Mouse (Mus musculus) intestine, embryonic 15.5 days (tissue): ENCODE measurements at regions not wholly inside any gene's neighbourhood (a gene's known extent, or its start where the extent isn't known, plus 50 kb on each side); places are given as distances from the start of the nearest gene placed in this dataset.
"Not testable (repeated sequence)": the region's sequence is repeated elsewhere in the genome, so short reads cannot be mapped to it uniquely, and the experiment has no call there.

Experiments
- ATAC-seq: fragments of 200-750 bp; cut with Nextera tagmentation; 2 replicates; pipeline ENCODE4 v1.8.0; 2017; ENCODE audit warnings: moderate TSS enrichment, moderate library complexity
- H3K27ac ChIP-seq: fragments of 300-500 bp; sonication (generic); 2 replicates; pipeline ENCODE4 v1.5.1; 2015; ENCODE audit warnings: mild to moderate bottlenecking, inconsistent platforms
- H3K27me3 ChIP-seq: fragments of 300-500 bp; sonication (generic); replicated peaks from 2 replicates; pipeline ENCODE4 v1.6.1; 2015; ENCODE audit warnings: inconsistent platforms
- H3K36me3 ChIP-seq: fragments of 300-500 bp; sonication (generic); 2 replicates; pipeline ENCODE4 v1.6.1; 2015; ENCODE audit warnings: inconsistent platforms
- H3K4me1 ChIP-seq: fragments of 300-500 bp; sonication (generic); replicated peaks from 2 replicates; pipeline ENCODE4 v1.6.1; 2015; ENCODE audit warnings: inconsistent platforms
- H3K4me2 ChIP-seq: fragments of 300-500 bp; sonication (generic); replicated peaks from 2 replicates; pipeline ENCODE4 v1.6.1; 2015; ENCODE audit warnings: mild to moderate bottlenecking, inconsistent platforms
- H3K4me3 ChIP-seq: fragments of 300-500 bp; sonication (generic); replicated peaks from 2 replicates; pipeline ENCODE4 v1.5.1; 2015; ENCODE audit warnings: inconsistent platforms
- H3K9ac ChIP-seq: fragments of 300-500 bp; sonication (generic); 2 replicates; pipeline ENCODE4 v1.6.1; 2015; ENCODE audit warnings: inconsistent platforms
- H3K9me3 ChIP-seq: fragments of 300-500 bp; sonication (generic); 2 replicates; pipeline ENCODE4 v1.6.1; 2016; ENCODE audit warnings: inconsistent platforms
- WGBS: fragments of 180-500 bp; shearing (Covaris S2); methylation state at CpG from one replicate; pipeline ENCODE4 v1.1.7; 2015; 5-methylcytosine and 5-hydroxymethylcytosine counted together

- Histone ChIP-seq H3K4me2 (no peak overlapping the region; the same call in 1 of the 2 replicates), H3K4me1 (no peaks in the 10 kb centered on the region), H3K27ac (peak overlapping the region; percentile 36; the same call in 1 of the 2 replicates), H3K36me3 (no peaks in the 10 kb centered on the region), H3K4me3 (no peak overlapping the region), H3K27me3 (no peaks in the 10 kb centered on the region), H3K9ac (no peak overlapping the region), H3K9me3 (no peaks in the 10 kb centered on the region)
- ATAC-seq: peak; percentile 94
- 63% methylated on average over 7 of the region's 7 CpGs for WGBS
Observed at GRCm38 (mm10) chr17:50346451-50347192, 53.2 kb upstream of the Dazl start.

DNA sequence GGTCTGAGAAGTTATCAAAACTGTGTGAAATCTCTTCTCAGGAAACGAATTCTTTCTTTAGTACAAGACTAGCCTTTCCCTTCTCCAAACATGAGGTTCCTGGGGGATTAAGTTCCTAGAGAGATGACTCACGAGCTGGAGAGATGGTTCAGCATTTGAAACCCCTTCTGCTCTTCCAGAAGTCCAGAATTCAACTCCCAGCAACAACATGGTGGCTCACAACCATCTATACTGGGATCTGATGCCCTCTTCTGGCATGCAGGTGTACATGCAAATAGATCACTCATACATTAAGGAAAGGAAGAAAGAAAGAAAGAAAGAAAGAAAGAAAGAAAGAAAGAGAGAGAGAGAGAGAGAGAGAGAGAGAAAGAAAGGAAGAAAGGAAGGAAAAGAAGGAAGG, 60.4 kb upstream of the Dazl start:
- H3K27ac ChIP-seq, H3K36me3 ChIP-seq, H3K27me3 ChIP-seq, ATAC-seq, H3K4me3 ChIP-seq, H3K9ac ChIP-seq, H3K4me2 ChIP-seq, H3K9me3 ChIP-seq, H3K4me1 ChIP-seq: not testable (repeated sequence)
- whole genome bisulfite sequencing: 72% methylated on average over 2 of the region's 2 CpGs

- Histone ChIP-seq H3K27ac (no peak overlapping the region), H3K9ac (no peak overlapping the region), H3K36me3 (no peaks in the 10 kb centered on the region), H3K9me3 (no peaks in the 10 kb centered on the region), H3K27me3 (no peaks in the 10 kb centered on the region), H3K4me2 (no peak overlapping the region), H3K4me1 (no peaks in the 10 kb centered on the region), H3K4me3 (no peak overlapping the region)
- no peak for ATAC-seq
- 89% methylated on average over 6 of the region's 6 CpGs for WGBS
Observed at GRCm38 (mm10) chr17:50354357-50354756, 60.9 kb upstream of the Dazl start.

DNA sequence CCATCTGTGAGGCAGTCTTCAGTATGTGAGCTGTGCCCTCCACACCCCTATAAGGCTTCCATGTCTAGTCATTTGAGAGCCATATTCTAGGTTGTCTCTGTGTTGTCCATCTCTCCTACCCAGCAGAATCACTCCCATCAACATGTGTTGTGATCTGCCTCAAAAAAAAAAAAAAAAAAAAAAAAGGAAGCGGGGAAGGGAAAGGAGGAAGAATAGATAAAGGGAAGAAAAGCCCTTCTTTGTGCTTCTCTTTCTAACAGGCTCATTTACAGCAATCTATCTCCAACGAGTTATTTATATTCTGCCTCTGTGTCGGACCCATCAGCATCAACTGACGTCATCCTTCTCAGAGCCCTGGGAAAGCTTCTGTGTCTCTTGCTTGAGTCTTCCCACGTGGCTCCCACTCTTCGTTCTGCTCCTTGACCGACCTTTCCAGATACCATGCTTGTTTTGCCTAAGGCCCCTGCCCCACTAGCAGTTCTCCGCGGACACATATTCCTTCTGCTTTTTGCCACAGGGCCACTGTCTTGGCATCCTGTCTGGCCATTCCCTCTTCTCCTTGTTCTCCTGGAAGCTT, 68.3 kb upstream of the Dazl start:
- Histone ChIP-seq H3K4me1 (no peaks in the 10 kb centered on the region), H3K27me3 (no peaks in the 10 kb centered on the region), H3K9ac (no peak overlapping the region), H3K9me3 (no peaks in the 10 kb centered on the region), H3K27ac (no peak overlapping the region), H3K36me3 (no peaks in the 10 kb centered on the region), H3K4me2 (no peak overlapping the region), H3K4me3 (no peak overlapping the region)
- WGBS: 76% methylated on average over 9 of the region's 9 CpGs
- ATAC-seq: no peak

DNA sequence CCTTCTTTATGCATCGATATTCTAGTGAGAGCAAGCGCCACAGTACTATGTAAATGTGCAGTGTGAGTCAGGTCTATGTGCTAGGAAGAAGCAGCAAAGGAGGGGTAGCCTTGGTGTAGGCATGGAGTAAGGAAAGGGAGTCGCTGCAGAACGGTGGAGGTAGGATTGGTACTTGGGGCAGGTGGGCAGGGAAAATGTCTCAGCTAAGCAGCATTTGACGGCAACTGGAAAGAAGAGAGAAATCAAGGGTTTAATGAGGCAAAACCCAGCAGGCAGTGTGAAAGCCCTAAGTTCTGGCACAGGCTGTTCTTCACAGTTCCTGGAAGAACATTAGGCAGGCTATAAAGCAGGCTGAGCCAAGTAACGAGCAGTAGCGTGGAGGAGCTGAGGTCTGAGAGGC, 72.0 kb upstream of the Dazl start:
- no peaks in the 10 kb centered on the region for H3K36me3 ChIP-seq
- H3K27ac ChIP-seq: no peak overlapping the region
- H3K4me1 ChIP-seq: no peaks in the 10 kb centered on the region
- WGBS: 86% methylated on average over 7 of the region's 7 CpGs
- no peaks in the 10 kb centered on the region for H3K27me3 ChIP-seq
- no peak overlapping the region for H3K4me3 ChIP-seq
- H3K9ac ChIP-seq: no peak overlapping the region
- ATAC-seq: no peak
- H3K9me3 ChIP-seq: no peaks in the 10 kb centered on the region
- H3K4me2 ChIP-seq: no peak overlapping the region

GRCm38 (mm10) chr17:50366181-50366580, 72.7 kb upstream of the Dazl start:
- Histone ChIP-seq H3K9me3 (no peaks in the 10 kb centered on the region), H3K36me3 (no peaks in the 10 kb centered on the region), H3K9ac (no peak overlapping the region), H3K4me2 (no peak overlapping the region), H3K4me3 (no peak overlapping the region), H3K27ac (no peak overlapping the region), H3K27me3 (no peaks in the 10 kb centered on the region), H3K4me1 (no peaks in the 10 kb centered on the region)
- 85% methylated on average over 5 of the region's 5 CpGs for WGBS
- no peak for ATAC-seq

GRCm38 (mm10) chr17:50369216-50369875, 75.9 kb upstream of the Dazl start:
- Histone ChIP-seq H3K36me3 (no peaks in the 10 kb centered on the region), H3K27ac (no peak overlapping the region), H3K9ac (no peak overlapping the region), H3K4me2 (no peak overlapping the region), H3K27me3 (no peaks in the 10 kb centered on the region), H3K9me3 (no peaks in the 10 kb centered on the region), H3K4me1 (no peaks in the 10 kb centered on the region), H3K4me3 (no peak overlapping the region)
- 77% methylated on average over 6 of the region's 6 CpGs for WGBS
- peak; percentile 43; the same call in 1 of the 2 replicates for ATAC-seq

- no peaks in the 10 kb centered on the region for H3K36me3 ChIP-seq
- no peaks in the 10 kb centered on the region for H3K9me3 ChIP-seq
- H3K4me3 ChIP-seq: no peak overlapping the region
- H3K27ac ChIP-seq: no peak overlapping the region
- H3K9ac ChIP-seq: no peak overlapping the region
- no peak overlapping the region for H3K4me2 ChIP-seq
- no peaks in the 10 kb centered on the region for H3K4me1 ChIP-seq
- ATAC-seq: peak; percentile 75
- H3K27me3 ChIP-seq: no peaks in the 10 kb centered on the region
- 84% methylated on average over 1 of the region's 1 CpGs for WGBS
Observed at GRCm38 (mm10) chr17:50370484-50370883, 77.0 kb upstream of the Dazl start.

DNA sequence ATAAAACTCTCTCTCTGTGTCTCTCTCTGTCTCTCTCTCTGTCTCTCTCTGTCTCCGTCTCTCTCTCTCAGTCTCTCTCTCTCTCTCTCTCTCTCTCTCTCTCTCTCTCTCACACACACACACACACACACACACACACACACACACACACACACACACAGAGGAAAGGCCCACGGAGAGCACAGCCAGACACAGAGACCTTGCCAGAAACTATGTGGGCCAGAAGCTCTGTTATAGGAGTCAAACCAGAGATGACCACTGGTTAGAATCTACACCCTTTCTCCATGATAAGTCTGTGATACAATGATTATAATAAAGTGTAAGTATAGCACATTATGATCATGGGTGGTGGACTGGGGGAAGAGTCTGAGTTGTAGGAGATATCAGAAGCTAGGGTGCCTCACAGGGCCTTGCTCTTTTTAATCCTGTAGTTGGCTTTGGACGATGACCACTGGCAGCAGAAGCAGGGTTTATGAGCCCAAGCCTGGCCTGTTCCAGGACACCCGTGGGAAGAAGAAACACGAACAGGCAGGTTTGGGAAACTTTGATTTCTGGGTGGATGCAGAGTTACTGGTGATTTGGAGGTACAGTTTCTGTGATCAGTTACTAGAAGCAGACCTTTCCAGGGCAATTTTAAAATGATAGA, 80.2 kb upstream of the Dazl start:
- Histone ChIP-seq H3K27me3 (no peaks in the 10 kb centered on the region), H3K36me3 (no peaks in the 10 kb centered on the region), H3K4me2 (no peak overlapping the region), H3K4me1 (no peaks in the 10 kb centered on the region), H3K4me3 (no peak overlapping the region), H3K27ac (no peak overlapping the region), H3K9me3 (no peaks in the 10 kb centered on the region), H3K9ac (no peak overlapping the region)
- 80% methylated on average over 5 of the region's 5 CpGs for WGBS
- no peak for ATAC-seq

- H3K4me2 ChIP-seq: no peak overlapping the region
- H3K27ac ChIP-seq: no peak overlapping the region
- H3K9ac ChIP-seq: no peak overlapping the region
- H3K4me3 ChIP-seq: no peak overlapping the region
- H3K4me1 ChIP-seq: no peaks in the 10 kb centered on the region
- no peaks in the 10 kb centered on the region for H3K27me3 ChIP-seq
- H3K36me3 ChIP-seq: no peaks in the 10 kb centered on the region
- no peaks in the 10 kb centered on the region for H3K9me3 ChIP-seq
- 78% methylated on average over 3 of the region's 3 CpGs for WGBS
- no peak for ATAC-seq
Observed at GRCm38 (mm10) chr17:50375465-50375864, 82.0 kb upstream of the Dazl start.

GRCm38 (mm10) chr17:50376708-50377107, 83.3 kb upstream of the Dazl start:
- H3K9me3 ChIP-seq: no peaks in the 10 kb centered on the region
- WGBS: 73% methylated on average over 8 of the region's 8 CpGs
- ATAC-seq: no peak
- H3K27me3 ChIP-seq: no peaks in the 10 kb centered on the region
- H3K36me3 ChIP-seq: no peaks in the 10 kb centered on the region
- no peaks in the 10 kb centered on the region for H3K4me1 ChIP-seq
- H3K27ac ChIP-seq: no peak overlapping the region
- H3K9ac ChIP-seq: no peak overlapping the region
- H3K4me2 ChIP-seq: no peak overlapping the region
- H3K4me3 ChIP-seq: no peak overlapping the region

DNA sequence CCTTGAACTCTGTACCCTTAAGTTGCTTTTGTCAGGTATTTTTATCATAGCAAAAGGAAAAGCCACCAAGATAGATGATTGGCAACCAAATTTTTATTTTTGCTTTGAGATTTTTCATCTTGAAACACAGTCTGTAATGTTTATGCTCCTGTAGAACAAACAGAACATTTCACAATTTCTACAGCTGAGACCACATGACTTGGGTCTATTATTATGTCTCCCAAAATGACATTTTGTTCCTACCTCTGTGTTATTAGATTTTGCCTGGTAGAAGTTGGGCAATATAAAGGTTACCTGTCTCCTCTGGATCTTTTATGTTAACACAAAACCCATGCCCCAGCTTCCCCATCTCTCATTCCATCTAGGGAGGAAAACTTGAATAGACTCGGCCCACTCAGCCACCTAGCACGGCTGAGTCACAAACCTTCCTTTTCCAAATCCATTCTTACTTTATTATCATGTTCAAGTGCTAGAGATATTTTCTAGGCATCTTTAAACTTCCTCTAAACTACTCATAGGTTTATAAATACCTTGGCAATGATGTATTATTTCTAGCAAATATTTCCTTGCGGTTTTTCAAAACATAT, 84.8 kb upstream of the Dazl start:
- H3K27me3 ChIP-seq: no peaks in the 10 kb centered on the region
- H3K36me3 ChIP-seq: no peaks in the 10 kb centered on the region
- no peak overlapping the region for H3K4me3 ChIP-seq
- H3K4me1 ChIP-seq: no peaks in the 10 kb centered on the region
- H3K4me2 ChIP-seq: no peak overlapping the region
- no peak for ATAC-seq
- no peaks in the 10 kb centered on the region for H3K9me3 ChIP-seq
- 83% methylated on average over 3 of the region's 3 CpGs for WGBS
- H3K27ac ChIP-seq: no peak overlapping the region
- H3K9ac ChIP-seq: no peak overlapping the region
